Mouse (Mus musculus) urinary bladder, postnatal 14 days (tissue): ENCODE measurements around the gene Ate1.
"Not testable (repeated sequence)": the region's sequence is repeated elsewhere in the genome, so short reads cannot be mapped to it uniquely, and the experiment has no call there.

Experiments used
- DNase-seq: peaks from one replicate; pipeline ENCODE4 v3.0.0; 2021; ENCODE audit warnings: low spot score

Ate1 gene

GRCm38 (mm10) chr7:130523451-130523850, 3.3 kb upstream of the Ate1 start:
- DNase-seq = no peak

GRCm38 (mm10) chr7:130520812-130521422, 748 bp upstream of the Ate1 start:
- DNase-seq = no peak

GRCm38 (mm10) chr7:130519096-130520048, 797 bp downstream of the Ate1 start:
- peak; percentile 98 for DNase-seq

- no peak for DNase-seq
Observed at GRCm38 (mm10) chr7:130518213-130519095, 1.7 kb downstream of the Ate1 start.

GRCm38 (mm10) chr7:130510243-130510642, 9.9 kb downstream of the Ate1 start:
- no peak for DNase-seq

- no peak for DNase-seq
Observed at GRCm38 (mm10) chr7:130503006-130503405, 17.2 kb downstream of the Ate1 start.

- no peak for DNase-seq
Observed at GRCm38 (mm10) chr7:130501499-130501898, 18.7 kb downstream of the Ate1 start.

- DNase-seq = no peak
Observed at GRCm38 (mm10) chr7:130493346-130493745, 26.8 kb downstream of the Ate1 start.

- no peak for DNase-seq
Observed at GRCm38 (mm10) chr7:130492026-130492425, 28.1 kb downstream of the Ate1 start.

- DNase-seq = not testable (repeated sequence)
Observed at GRCm38 (mm10) chr7:130479003-130479402, 41.2 kb downstream of the Ate1 start.

GRCm38 (mm10) chr7:130475970-130476369, 44.2 kb downstream of the Ate1 start:
- DNase-seq = peak; percentile 41

GRCm38 (mm10) chr7:130473881-130474280, 46.3 kb downstream of the Ate1 start:
- DNase-seq = no peak

GRCm38 (mm10) chr7:130472683-130473082, 47.5 kb downstream of the Ate1 start:
- DNase-seq = no peak

- no peak for DNase-seq
Observed at GRCm38 (mm10) chr7:130471045-130471444, 49.1 kb downstream of the Ate1 start.

GRCm38 (mm10) chr7:130455587-130456246, 64.5 kb downstream of the Ate1 start:
- DNase-seq = no peak

GRCm38 (mm10) chr7:130454226-130454625, 65.9 kb downstream of the Ate1 start:
- DNase-seq = no peak

GRCm38 (mm10) chr7:130435776-130436175, 84.4 kb downstream of the Ate1 start:
- no peak for DNase-seq

- peak; percentile 11 for DNase-seq
Observed at GRCm38 (mm10) chr7:130432141-130432540, 88.0 kb downstream of the Ate1 start.

- no peak for DNase-seq
Observed at GRCm38 (mm10) chr7:130426586-130426985, 93.6 kb downstream of the Ate1 start.

- no peak for DNase-seq
Observed at GRCm38 (mm10) chr7:130425991-130426390, 94.2 kb downstream of the Ate1 start.

- DNase-seq = no peak
Observed at GRCm38 (mm10) chr7:130419961-130420360, 100.2 kb downstream of the Ate1 start.

GRCm38 (mm10) chr7:130407622-130408021, 112.5 kb downstream of the Ate1 start:
- DNase-seq = no peak
